Mouse (Mus musculus): Measurements from ENCODE around the gene Ern1. TPM values are rescaled to one million over a fixed set of nuclear protein-coding genes. Genes with fewer than 3 reads are reported as not detected.

Gene Ern1
- polyA plus RNA-seq, 2 experiments = 6.4 to 12.5 TPM

DNA sequence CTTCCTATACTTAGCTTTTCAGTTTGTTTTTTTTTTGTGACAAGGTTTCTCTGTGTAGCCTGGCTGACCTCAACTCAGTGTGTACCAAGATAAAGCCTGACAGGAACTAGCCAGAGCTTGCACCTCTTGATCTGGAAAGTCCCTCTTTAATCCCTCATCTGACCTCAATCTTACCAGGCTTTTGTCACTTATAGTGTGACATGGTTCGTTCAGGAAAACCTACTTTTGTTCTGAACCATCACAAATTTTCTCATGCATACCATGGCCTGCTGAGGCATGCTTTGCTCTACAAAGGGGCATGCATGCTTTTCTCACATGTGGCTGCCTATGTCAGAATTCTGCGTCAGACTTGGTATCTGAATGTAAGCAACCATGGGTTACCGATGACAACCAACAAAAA lies 71.3 kb downstream of the Ern1 start:
- Histone ChIP-seq H3K4me3 (replicated peaks; ENCODE audit: low read length) (no peak overlapping the region), H3K36me3 (ENCODE audit: control insufficient read depth, insufficient read depth, low read length) (peaks cover 11% of the 10 kb centered on the region; the same call in 1 of the 2 replicates), H3K9ac (ENCODE audit: low read depth, low read length, severe bottlenecking) (no peak overlapping the region), H3K4me1 (ENCODE audit: control insufficient read depth, insufficient read depth, low read length) (no peaks in the 10 kb centered on the region), H3K4me2 (replicated peaks; ENCODE audit: low read depth, low read length, severe bottlenecking) (no peak overlapping the region), H3K27ac (replicated peaks; ENCODE audit: low read depth, low read length) (no peak overlapping the region), H3K27me3 (ENCODE audit: control insufficient read depth, insufficient read depth, low read length) (no peaks in the 10 kb centered on the region), H3K9me3 (ENCODE audit: control insufficient read depth, low read length) (no peaks in the 10 kb centered on the region)
- 81% methylated on average over 3 of the region's 3 CpGs for WGBS
- ATAC-seq (ENCODE audit: low FRiP score, low read depth) (no peak), DNase-seq (ENCODE audit: low spot score) (no peak)
- no peak for TF ChIP-seq POLR2A (IDR thresholded peaks at IDR 0.05; ENCODE audit: borderline replicate concordance, extremely low read depth, insufficient read depth, insufficient read length)

DNA sequence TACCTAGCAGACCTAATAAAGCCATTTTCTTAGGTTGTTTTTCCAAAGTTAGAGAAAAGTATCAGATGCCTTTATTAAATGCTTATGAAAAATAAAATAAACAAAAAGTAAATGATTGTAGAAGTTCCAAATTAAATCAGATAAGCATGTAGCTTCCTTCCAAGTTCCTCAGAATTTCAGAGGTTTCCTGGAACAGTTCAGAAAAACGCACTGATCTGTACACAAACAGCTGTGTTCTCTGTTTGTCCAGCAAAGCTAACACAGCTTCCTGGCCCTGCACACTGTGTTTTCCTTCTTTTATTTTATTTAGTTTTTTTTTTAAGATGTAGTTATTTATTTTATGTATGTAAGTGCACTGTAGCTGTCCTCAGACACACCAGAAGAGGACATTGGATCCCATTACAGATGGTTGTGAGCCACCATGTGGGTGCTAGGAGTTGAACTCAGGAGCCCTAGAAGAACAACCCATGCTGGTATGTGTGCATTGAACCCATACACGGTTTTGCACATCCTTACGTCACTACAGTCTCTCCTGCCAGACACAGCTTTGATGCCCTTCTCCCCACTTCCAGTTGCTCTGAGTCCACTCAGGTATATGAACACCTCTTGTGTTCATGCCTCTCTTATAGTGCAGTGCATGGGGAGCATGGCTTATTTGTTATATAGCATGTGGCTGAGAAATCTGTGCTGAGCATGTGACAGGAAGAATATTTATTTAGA lies 74.9 kb downstream of the Ern1 start:
- H3K4me3 ChIP-seq (replicated peaks; ENCODE audit: low read length) = no peak overlapping the region
- no peaks in the 10 kb centered on the region for H3K27me3 ChIP-seq (ENCODE audit: control insufficient read depth, insufficient read depth, low read length)
- no peak for ATAC-seq (ENCODE audit: low FRiP score, low read depth)
- TF ChIP-seq POLR2A (IDR thresholded peaks at IDR 0.05; ENCODE audit: borderline replicate concordance, extremely low read depth, insufficient read depth, insufficient read length) = no peak
- no peak overlapping the region for H3K4me2 ChIP-seq (replicated peaks; ENCODE audit: low read depth, low read length, severe bottlenecking)
- no peak overlapping the region for H3K9ac ChIP-seq (ENCODE audit: low read depth, low read length, severe bottlenecking)
- peaks cover 28% of the 10 kb centered on the region for H3K36me3 ChIP-seq (ENCODE audit: control insufficient read depth, insufficient read depth, low read length)
- no peaks in the 10 kb centered on the region for H3K9me3 ChIP-seq (ENCODE audit: control insufficient read depth, low read length)
- 91% methylated on average over 3 of the region's 3 CpGs for WGBS
- no peak for DNase-seq (ENCODE audit: low spot score)
- no peak overlapping the region for H3K27ac ChIP-seq (replicated peaks; ENCODE audit: low read depth, low read length)
- H3K4me1 ChIP-seq (ENCODE audit: control insufficient read depth, insufficient read depth, low read length) = no peaks in the 10 kb centered on the region

DNA sequence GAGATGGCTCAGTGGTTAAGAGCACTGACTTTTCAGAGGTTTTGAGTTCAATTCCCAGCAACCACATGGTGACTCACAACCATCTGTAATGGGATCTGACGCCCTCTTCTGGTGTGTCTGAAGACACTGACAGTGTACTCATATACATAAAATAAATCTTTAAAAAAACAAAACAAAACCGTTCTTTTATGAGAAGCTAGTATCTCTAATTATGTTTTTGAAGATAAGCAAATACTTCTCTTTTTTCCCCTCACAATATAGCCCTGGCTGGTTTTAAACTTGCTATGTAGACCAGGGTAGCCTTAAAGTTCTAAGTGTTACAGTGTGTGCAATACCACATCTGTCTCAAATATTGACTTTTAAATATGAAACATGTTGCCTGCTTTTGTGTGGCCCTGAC lies 76.5 kb downstream of the Ern1 start:
- H3K9me3 ChIP-seq (ENCODE audit: control insufficient read depth, low read length) = no peaks in the 10 kb centered on the region
- H3K27ac ChIP-seq (replicated peaks; ENCODE audit: low read depth, low read length) = no peak overlapping the region
- H3K4me1 ChIP-seq (ENCODE audit: control insufficient read depth, insufficient read depth, low read length) = no peaks in the 10 kb centered on the region
- 82% methylated on average over 2 of the region's 2 CpGs for WGBS
- no peak for DNase-seq (ENCODE audit: low spot score)
- H3K27me3 ChIP-seq (ENCODE audit: control insufficient read depth, insufficient read depth, low read length) = no peaks in the 10 kb centered on the region
- TF ChIP-seq POLR2A (IDR thresholded peaks at IDR 0.05; ENCODE audit: borderline replicate concordance, extremely low read depth, insufficient read depth, insufficient read length) = no peak
- H3K36me3 ChIP-seq (ENCODE audit: control insufficient read depth, insufficient read depth, low read length) = peaks cover 36% of the 10 kb centered on the region
- no peak for ATAC-seq (ENCODE audit: low FRiP score, low read depth)
- H3K4me3 ChIP-seq (replicated peaks; ENCODE audit: low read length) = no peak overlapping the region
- no peak overlapping the region for H3K9ac ChIP-seq (ENCODE audit: low read depth, low read length, severe bottlenecking)
- no peak overlapping the region for H3K4me2 ChIP-seq (replicated peaks; ENCODE audit: low read depth, low read length, severe bottlenecking)

DNA sequence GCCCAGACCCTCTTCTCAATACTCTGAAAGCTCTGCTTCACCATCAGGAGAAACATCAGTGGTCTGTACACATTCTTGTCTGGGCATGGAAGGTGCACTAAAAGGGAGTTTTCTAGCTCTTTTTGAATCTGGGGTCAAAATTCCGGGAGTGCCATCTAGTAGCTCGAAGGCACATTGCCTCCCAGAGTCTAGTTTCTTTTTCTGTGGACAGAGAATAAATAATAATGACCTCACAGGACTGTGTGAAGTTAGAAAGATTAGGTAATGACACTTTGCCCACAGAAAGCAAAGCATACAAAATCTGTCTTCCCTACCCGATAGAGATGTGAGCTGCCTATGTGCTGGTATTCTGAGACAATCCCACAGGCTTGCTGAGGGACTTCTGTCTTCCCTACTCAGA lies 77.1 kb downstream of the Ern1 start:
- H3K9ac ChIP-seq (ENCODE audit: low read depth, low read length, severe bottlenecking) = no peak overlapping the region
- DNase-seq (ENCODE audit: low spot score) = no peak
- H3K4me3 ChIP-seq (replicated peaks; ENCODE audit: low read length) = no peak overlapping the region
- no peak overlapping the region for H3K4me2 ChIP-seq (replicated peaks; ENCODE audit: low read depth, low read length, severe bottlenecking)
- H3K36me3 ChIP-seq (ENCODE audit: control insufficient read depth, insufficient read depth, low read length) = peaks cover 34% of the 10 kb centered on the region
- no peak overlapping the region for H3K27ac ChIP-seq (replicated peaks; ENCODE audit: low read depth, low read length)
- TF ChIP-seq POLR2A (IDR thresholded peaks at IDR 0.05; ENCODE audit: borderline replicate concordance, extremely low read depth, insufficient read depth, insufficient read length) = no peak
- no peaks in the 10 kb centered on the region for H3K27me3 ChIP-seq (ENCODE audit: control insufficient read depth, insufficient read depth, low read length)
- H3K4me1 ChIP-seq (ENCODE audit: control insufficient read depth, insufficient read depth, low read length) = no peaks in the 10 kb centered on the region
- WGBS = 84% methylated on average over 3 of the region's 3 CpGs
- H3K9me3 ChIP-seq (ENCODE audit: control insufficient read depth, low read length) = no peaks in the 10 kb centered on the region
- ATAC-seq (ENCODE audit: low FRiP score, low read depth) = no peak

- Histone ChIP-seq H3K36me3 (ENCODE audit: control insufficient read depth, insufficient read depth, low read length) (peaks cover 39% of the 10 kb centered on the region), H3K27me3 (ENCODE audit: control insufficient read depth, insufficient read depth, low read length) (no peaks in the 10 kb centered on the region), H3K4me3 (replicated peaks; ENCODE audit: low read length) (no peak overlapping the region), H3K9me3 (ENCODE audit: control insufficient read depth, low read length) (no peaks in the 10 kb centered on the region), H3K27ac (replicated peaks; ENCODE audit: low read depth, low read length) (no peak overlapping the region), H3K4me1 (ENCODE audit: control insufficient read depth, insufficient read depth, low read length) (no peaks in the 10 kb centered on the region), H3K4me2 (replicated peaks; ENCODE audit: low read depth, low read length, severe bottlenecking) (no peak overlapping the region), H3K9ac (ENCODE audit: low read depth, low read length, severe bottlenecking) (no peak overlapping the region)
- DNase-seq (ENCODE audit: low spot score) = no peak
- no peak for ATAC-seq (ENCODE audit: low FRiP score, low read depth)
- WGBS = 59% methylated on average over 4 of the region's 4 CpGs
- TF ChIP-seq POLR2A (IDR thresholded peaks at IDR 0.05; ENCODE audit: borderline replicate concordance, extremely low read depth, insufficient read depth, insufficient read length) = no peak
Measured at GRCm38 (mm10) chr11:106410011-106410410, 77.6 kb downstream of the Ern1 start.
